Mouse (Mus musculus): ENCODE measurements around the gene Ces4a. TPM values are rescaled to one million over a fixed set of nuclear protein-coding genes. Genes with fewer than 3 reads are reported as not detected.

Gene Ces4a
- not detected for total RNA-seq (2023)

GRCm38 (mm10) chr8:105131509-105131908, at the start of gene Ces4a:
Ces4a (plus strand) TSS chr8:105131800.

GRCm38 (mm10) chr8:105083449-105084050, 48.0 kb upstream of the Ces4a start, which contains the start of gene Ces3b:
Ces3b (plus strand) TSS chr8:105083753.

GRCm38 (mm10) chr8:105170381-105171115, 38.9 kb downstream of the Ces4a start, which contains the start of gene Cbfb:
Cbfb (plus strand) TSS chr8:105170674.

Other genes starting within 250 kb of the Ces4a start
- gene Ces2e, start 205.5 kb upstream of the Ces4a start, total RNA-seq (2023), result not detected
- gene Ces2f, start 184.4 kb upstream of the Ces4a start, total RNA-seq (2023), result not detected
- gene Ces2g, start 170.1 kb upstream of the Ces4a start, total RNA-seq (2023), result 1 to 10 TPM; 2.1 to 3.4 TPM
- gene Ces2h, start 130.9 kb upstream of the Ces4a start, total RNA-seq (2023), result not detected
- not detected for gene Ces3a, start 83.2 kb upstream of the Ces4a start, total RNA-seq (2023)
- not detected for gene Ces3b, start 48.0 kb upstream of the Ces4a start, total RNA-seq (2023)
- 100 to 1,000 TPM; 114 to 128 TPM for gene Cbfb, start 38.9 kb downstream of the Ces4a start, total RNA-seq (2023)
- gene D230025D16Rik, start 93.3 kb downstream of the Ces4a start, total RNA-seq (2023), result 10 to 100 TPM; 27.2 to 32.9 TPM
- 1 to 10 TPM; 4.1 to 5.9 TPM for gene B3gnt9, start 123.4 kb downstream of the Ces4a start, total RNA-seq (2023)
- 10 to 100 TPM; 28.2 to 28.5 TPM for gene Tradd, start 132.8 kb downstream of the Ces4a start, total RNA-seq (2023)
- 10 to 100 TPM; 13.2 to 14.0 TPM for gene Fbxl8, start 132.8 kb downstream of the Ces4a start, total RNA-seq (2023)
- 1 to 10 TPM; 1.5 TPM for gene Hsf4, start 138.0 kb downstream of the Ces4a start, total RNA-seq (2023)
- gene Nol3, start 144.3 kb downstream of the Ces4a start, total RNA-seq (2023), result not detected
- gene 4931428F04Rik, start 158.1 kb downstream of the Ces4a start, total RNA-seq (2023), result 1 to 10 TPM; 2.8 to 3.9 TPM
- 1 to 10 TPM; 1.4 TPM for gene Exoc3l, start 164.3 kb downstream of the Ces4a start, total RNA-seq (2023)
- gene E2f4, start 165.9 kb downstream of the Ces4a start, total RNA-seq (2023), result 100 to 1,000 TPM; 100 to 107 TPM
- 1 to 10 TPM; 4.7 to 4.9 TPM for gene Elmo3, start 173.8 kb downstream of the Ces4a start, total RNA-seq (2023)
- 1 to 10 TPM; 7.4 to 8.4 TPM for gene Lrrc29, start 194.5 kb downstream of the Ces4a start, total RNA-seq (2023)
- gene Tmem208, start 194.6 kb downstream of the Ces4a start, total RNA-seq (2023), result 10 to 100 TPM; 35.5 to 42.4 TPM
- 10 to 100 TPM; 29.9 to 31.5 TPM for gene Fhod1, start 216.2 kb downstream of the Ces4a start, total RNA-seq (2023)
- gene Slc9a5, start 217.0 kb downstream of the Ces4a start, total RNA-seq (2023), result 1 to 10 TPM in 1 of 2 experiments, under 1 TPM in 1; 0.83 to 1.5 TPM
- gene Plekhg4, start 241.5 kb downstream of the Ces4a start, total RNA-seq (2023), result under 1 TPM in 1 of 2 experiments, not detected in 1; 0.15 TPM

All from T-cell, adult 66 days (primary cell).